Mouse (Mus musculus): ENCODE measurements around the gene Selenok. TPM values are rescaled to one million over a fixed set of nuclear protein-coding genes. Genes with fewer than 3 reads are reported as not detected.

Gene Selenok
- polyA plus RNA-seq (2015; fragmentation: Nextera tagmentation; extraction: Ambion mirVana), result 333 TPM in 2 replicates

DNA sequence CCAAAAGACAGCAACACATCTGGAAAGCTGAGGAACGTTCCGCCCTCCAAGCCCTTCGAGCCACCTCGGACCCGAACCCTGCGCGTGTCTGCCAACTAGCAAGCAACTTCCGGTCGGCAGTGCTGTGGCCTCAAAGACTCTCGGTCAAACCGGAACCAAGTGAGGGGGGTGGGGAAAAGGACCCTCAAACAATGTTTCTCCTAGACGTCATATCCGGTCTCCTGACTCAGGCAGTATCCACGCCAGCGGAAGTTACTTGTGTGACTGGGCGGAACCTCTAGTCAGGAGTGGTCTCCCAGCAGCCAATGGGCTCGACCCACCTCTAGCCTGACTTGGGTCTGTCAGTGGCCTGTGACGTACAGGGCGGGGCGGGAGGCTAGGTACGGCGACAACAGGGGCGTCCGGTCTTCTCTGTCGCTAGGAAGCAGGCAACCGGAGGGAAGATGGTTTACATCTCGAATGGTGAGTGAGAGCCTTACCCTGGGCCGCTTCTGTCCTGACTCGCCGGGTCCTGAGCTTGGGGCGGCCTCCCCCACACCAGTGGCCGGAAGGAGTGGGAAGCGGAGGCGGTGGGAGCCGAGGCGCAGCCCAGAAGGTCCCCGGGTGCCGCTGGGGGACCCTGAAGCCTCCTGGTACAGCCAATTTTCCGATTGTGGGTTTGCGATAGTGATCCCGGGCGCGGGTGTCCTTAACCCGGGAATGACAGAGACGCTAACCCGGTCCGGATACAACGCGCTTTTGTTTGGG lies at the start of gene Selenok:
TSS of gene Selenok (plus strand) at position 234 of the 747 bp plus-strand sequence.
- Histone ChIP-seq H3K27me3 (no peaks in the 10 kb centered on the region), H3K4me3 (peak within 1 kb of the TSS; percentile 87), H3K9me3 (no peaks in the 10 kb centered on the region), H3K4me1 (peaks cover 13% of the 10 kb centered on the region), H3K27ac (peak within 1 kb of the TSS; percentile 87), H3K9ac (peak within 1 kb of the TSS; percentile 77), H3K4me2 (peak within 1 kb of the TSS; percentile 72), H3K36me3 (peaks cover 31% of the 10 kb centered on the region)
- WGBS, result under 1% methylated on average over 49 of the region's 49 CpGs
- peak; percentile 100 for ATAC-seq (ENCODE audit: insufficient number of reproducible peaks, low FRiP score, low TSS enrichment, low read depth)

DNA sequence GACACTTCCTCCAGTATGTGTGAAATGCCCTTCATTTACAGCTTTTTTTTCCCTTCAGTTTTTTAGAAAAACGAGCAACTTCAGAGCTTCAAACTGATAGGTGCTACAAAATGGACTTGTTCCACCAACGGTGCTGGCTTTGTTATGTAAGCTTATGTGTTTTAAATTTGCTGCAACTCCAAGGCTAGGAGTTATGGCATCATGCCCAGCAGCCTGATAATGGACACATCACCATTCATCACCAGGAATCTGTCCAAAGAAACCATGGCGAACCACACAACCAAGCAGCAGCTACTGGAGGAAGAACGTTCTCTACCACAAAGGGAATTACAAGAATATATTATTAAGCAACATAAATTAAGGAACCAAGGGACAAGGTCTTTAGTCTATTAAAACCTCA lies 39.1 kb upstream of the Selenok start:
- H3K4me1 ChIP-seq, result no peaks in the 10 kb centered on the region
- H3K4me2 ChIP-seq, result no peak overlapping the region
- no peaks in the 10 kb centered on the region for H3K9me3 ChIP-seq
- no peaks in the 10 kb centered on the region for H3K36me3 ChIP-seq
- WGBS, result 75% methylated on average over 4 of the region's 4 CpGs
- H3K27ac ChIP-seq, result no peak overlapping the region
- no peak overlapping the region for H3K4me3 ChIP-seq
- ATAC-seq (ENCODE audit: insufficient number of reproducible peaks, low FRiP score, low TSS enrichment, low read depth), result no peak
- no peak overlapping the region for H3K9ac ChIP-seq
- no peaks in the 10 kb centered on the region for H3K27me3 ChIP-seq

- WGBS, result 69% methylated on average over 5 of the region's 5 CpGs
- H3K4me3 ChIP-seq, result no peak overlapping the region
- H3K9me3 ChIP-seq, result no peaks in the 10 kb centered on the region
- H3K27me3 ChIP-seq, result peaks cover 16% of the 10 kb centered on the region
- ATAC-seq (ENCODE audit: insufficient number of reproducible peaks, low FRiP score, low TSS enrichment, low read depth), result no peak
- no peak overlapping the region for H3K9ac ChIP-seq
- H3K27ac ChIP-seq, result no peak overlapping the region
- peaks cover 7% of the 10 kb centered on the region; the same call in 1 of the 2 replicates for H3K4me1 ChIP-seq
- H3K4me2 ChIP-seq, result no peak overlapping the region
- H3K36me3 ChIP-seq, result no peaks in the 10 kb centered on the region
Measured at GRCm38 (mm10) chr14:29935516-29935915, 32.6 kb upstream of the Selenok start.

- Histone ChIP-seq H3K4me1 (peaks cover 7% of the 10 kb centered on the region; the same call in 1 of the 2 replicates), H3K27me3 (peaks cover 22% of the 10 kb centered on the region), H3K9me3 (no peaks in the 10 kb centered on the region), H3K27ac (no peak overlapping the region), H3K4me3 (no peak overlapping the region), H3K9ac (no peak overlapping the region), H3K4me2 (no peak overlapping the region), H3K36me3 (no peaks in the 10 kb centered on the region)
- ATAC-seq (ENCODE audit: insufficient number of reproducible peaks, low FRiP score, low TSS enrichment, low read depth), result no peak
- WGBS, result 85% methylated on average over 15 of the region's 15 CpGs
Measured at GRCm38 (mm10) chr14:29937466-29937865, 30.6 kb upstream of the Selenok start.

- Histone ChIP-seq H3K9me3 (no peaks in the 10 kb centered on the region), H3K27me3 (peaks cover 22% of the 10 kb centered on the region), H3K36me3 (no peaks in the 10 kb centered on the region), H3K9ac (no peak overlapping the region), H3K4me2 (no peak overlapping the region), H3K4me1 (peaks cover 7% of the 10 kb centered on the region; the same call in 1 of the 2 replicates), H3K4me3 (no peak overlapping the region), H3K27ac (no peak overlapping the region)
- 45% methylated on average over 20 of the region's 20 CpGs for WGBS
- ATAC-seq (ENCODE audit: insufficient number of reproducible peaks, low FRiP score, low TSS enrichment, low read depth), result no peak
Measured at GRCm38 (mm10) chr14:29939600-29940312, 28.4 kb upstream of the Selenok start.

DNA sequence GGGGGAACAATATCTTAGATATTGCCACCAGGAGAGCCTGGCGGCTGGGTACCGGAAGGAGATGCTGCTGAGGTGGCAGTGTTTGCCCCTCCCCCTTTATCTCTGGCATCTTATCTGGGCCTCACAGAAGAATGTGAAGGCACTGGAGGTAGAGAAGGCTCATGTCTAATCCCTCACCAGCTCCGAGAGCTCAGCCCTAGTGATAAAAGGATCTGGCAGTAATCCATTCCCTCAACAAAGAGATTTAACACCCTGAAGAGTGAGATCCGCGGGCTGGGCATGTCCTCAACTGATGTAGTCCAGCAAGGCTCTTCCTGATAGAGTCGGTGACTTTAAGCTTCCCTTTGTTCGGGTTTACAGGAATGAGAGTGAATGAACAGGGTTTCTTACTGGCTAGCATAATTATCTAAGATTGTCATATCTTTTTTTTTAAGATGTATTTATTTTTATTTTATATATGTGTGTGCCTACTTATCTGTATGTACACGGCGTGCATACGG lies 27.7 kb upstream of the Selenok start:
- no peak overlapping the region for H3K9ac ChIP-seq
- 23% methylated on average over 10 of the region's 10 CpGs for WGBS
- no peak overlapping the region for H3K4me3 ChIP-seq
- no peak for ATAC-seq (ENCODE audit: insufficient number of reproducible peaks, low FRiP score, low TSS enrichment, low read depth)
- H3K4me1 ChIP-seq, result peaks cover 7% of the 10 kb centered on the region; the same call in 1 of the 2 replicates
- H3K36me3 ChIP-seq, result no peaks in the 10 kb centered on the region
- H3K9me3 ChIP-seq, result no peaks in the 10 kb centered on the region
- H3K27me3 ChIP-seq, result peaks cover 22% of the 10 kb centered on the region
- no peak overlapping the region for H3K27ac ChIP-seq
- H3K4me2 ChIP-seq, result no peak overlapping the region

DNA sequence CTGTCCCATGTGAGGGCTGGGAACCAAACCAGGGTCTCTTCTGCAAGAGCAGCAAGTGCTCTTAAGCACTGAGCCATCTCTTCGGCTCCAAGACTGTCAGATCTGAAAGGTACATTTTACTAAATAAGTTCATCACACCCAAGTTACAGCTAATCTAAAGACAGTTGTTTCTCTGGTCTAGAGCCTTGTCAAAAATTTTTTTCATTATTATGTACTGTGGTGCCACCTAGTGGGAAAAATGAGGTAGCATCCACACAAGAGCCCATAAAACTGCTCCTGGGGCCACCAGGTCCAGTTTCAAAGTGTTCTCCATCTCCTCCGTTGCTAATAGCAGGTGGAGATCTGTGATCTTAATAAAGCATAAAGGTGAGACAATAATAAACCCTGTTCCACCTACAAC lies 27.2 kb upstream of the Selenok start:
- Histone ChIP-seq H3K27me3 (peaks cover 22% of the 10 kb centered on the region), H3K4me1 (peaks cover 7% of the 10 kb centered on the region; the same call in 1 of the 2 replicates), H3K9ac (no peak overlapping the region), H3K4me3 (no peak overlapping the region), H3K4me2 (no peak overlapping the region), H3K36me3 (no peaks in the 10 kb centered on the region), H3K9me3 (no peaks in the 10 kb centered on the region), H3K27ac (no peak overlapping the region)
- ATAC-seq (ENCODE audit: insufficient number of reproducible peaks, low FRiP score, low TSS enrichment, low read depth), result no peak
- 19% methylated on average over 2 of the region's 2 CpGs for WGBS

- WGBS, result 70% methylated on average over 5 of the region's 5 CpGs
- no peak overlapping the region for H3K9ac ChIP-seq
Measured at GRCm38 (mm10) chr14:29946761-29947309, 21.3 kb upstream of the Selenok start.

GRCm38 (mm10) chr14:29950805-29951204 lies 17.3 kb upstream of the Selenok start:
- Histone ChIP-seq H3K9me3 (no peaks in the 10 kb centered on the region), H3K27ac (no peak overlapping the region), H3K27me3 (no peaks in the 10 kb centered on the region), H3K4me1 (no peaks in the 10 kb centered on the region), H3K4me3 (no peak overlapping the region), H3K36me3 (no peaks in the 10 kb centered on the region), H3K9ac (no peak overlapping the region), H3K4me2 (no peak overlapping the region)
- ATAC-seq (ENCODE audit: insufficient number of reproducible peaks, low FRiP score, low TSS enrichment, low read depth), result no peak
- 88% methylated on average over 4 of the region's 4 CpGs for WGBS

More at GRCm38 (mm10) chr14:29946761-29947309, 21.3 kb upstream of the Selenok start:
- Histone ChIP-seq H3K36me3 (no peaks in the 10 kb centered on the region), H3K27ac (no peak overlapping the region), H3K27me3 (peaks cover under 1% of the 10 kb centered on the region; the same call in 1 of the 2 replicates), H3K9me3 (no peaks in the 10 kb centered on the region), H3K4me2 (no peak overlapping the region), H3K4me3 (no peak overlapping the region), H3K4me1 (no peaks in the 10 kb centered on the region)
- no peak for ATAC-seq (ENCODE audit: insufficient number of reproducible peaks, low FRiP score, low TSS enrichment, low read depth)

DNA sequence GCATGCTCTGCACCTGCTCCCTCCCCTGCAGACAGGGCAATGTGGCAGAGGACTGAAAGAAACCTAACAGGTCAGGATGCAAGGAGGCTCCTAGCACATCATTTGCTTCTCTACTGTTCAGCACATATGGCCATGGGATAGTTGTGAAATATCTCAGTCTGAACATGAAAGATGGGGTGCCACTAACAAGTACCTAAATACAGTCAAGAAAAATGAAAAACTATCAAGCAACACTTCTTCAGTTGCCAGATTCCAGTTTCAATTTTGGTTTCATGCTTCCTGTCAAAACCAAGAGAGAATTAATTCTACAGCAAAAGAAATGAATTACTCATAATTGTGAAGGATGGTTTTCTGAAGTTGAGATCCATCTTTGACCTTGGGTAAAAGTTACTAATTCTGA lies 10.7 kb upstream of the Selenok start:
- Histone ChIP-seq H3K27me3 (no peaks in the 10 kb centered on the region), H3K9me3 (no peaks in the 10 kb centered on the region), H3K4me3 (no peak overlapping the region), H3K36me3 (no peaks in the 10 kb centered on the region), H3K27ac (no peak overlapping the region), H3K4me1 (no peaks in the 10 kb centered on the region), H3K4me2 (no peak overlapping the region), H3K9ac (no peak overlapping the region)
- ATAC-seq (ENCODE audit: insufficient number of reproducible peaks, low FRiP score, low TSS enrichment, low read depth), result no peak

GRCm38 (mm10) chr14:29967611-29968010 lies 497 bp upstream of the Selenok start:
- Histone ChIP-seq H3K36me3 (peaks cover 25% of the 10 kb centered on the region), H3K27ac (peak overlapping the region; percentile 87), H3K4me3 (peak overlapping the region; percentile 87), H3K9ac (peak overlapping the region; percentile 35), H3K4me2 (peak overlapping the region; percentile 72), H3K27me3 (no peaks in the 10 kb centered on the region), H3K9me3 (no peaks in the 10 kb centered on the region), H3K4me1 (peaks cover 13% of the 10 kb centered on the region)
- ATAC-seq (ENCODE audit: insufficient number of reproducible peaks, low FRiP score, low TSS enrichment, low read depth), result no peak
- WGBS, result 65% methylated on average over 7 of the region's 7 CpGs

- Histone ChIP-seq H3K4me1 (peaks cover 13% of the 10 kb centered on the region), H3K27ac (no peak overlapping the region), H3K27me3 (no peaks in the 10 kb centered on the region), H3K36me3 (peaks cover 48% of the 10 kb centered on the region), H3K9me3 (no peaks in the 10 kb centered on the region), H3K4me3 (no peak overlapping the region), H3K4me2 (no peak overlapping the region), H3K9ac (no peak overlapping the region)
- no peak for ATAC-seq (ENCODE audit: insufficient number of reproducible peaks, low FRiP score, low TSS enrichment, low read depth)
- 91% methylated on average over 7 of the region's 7 CpGs for WGBS
Measured at GRCm38 (mm10) chr14:29971446-29971845, 3.3 kb downstream of the Selenok start.
